Mouse (Mus musculus) left cerebral cortex, postnatal 4 days (tissue): ENCODE measurements around the gene Tcp11l2. TPM values are rescaled to one million over a fixed set of nuclear protein-coding genes. Genes with fewer than 3 reads are reported as not detected.

Source experiments
- DNase-seq: peaks from one replicate; pipeline ENCODE4 v3.0.0-alpha.2; 2022
- intact Hi-C: fragments of 180-260 bp; cut with DNase I; formaldehyde crosslinking; loops from one replicate; pipeline ENCODE4 v1.15.1; 2025
- total RNA-seq, 2 experiments: library from RNA; stranded (reverse); gene quantifications; 2 replicates each; pipeline ENCODE4 v1.2.3; 2021

The Tcp11l2 gene
- total RNA-seq, 2 experiments from 2014 or later = 14.2 to 15.5 TPM

DNA sequence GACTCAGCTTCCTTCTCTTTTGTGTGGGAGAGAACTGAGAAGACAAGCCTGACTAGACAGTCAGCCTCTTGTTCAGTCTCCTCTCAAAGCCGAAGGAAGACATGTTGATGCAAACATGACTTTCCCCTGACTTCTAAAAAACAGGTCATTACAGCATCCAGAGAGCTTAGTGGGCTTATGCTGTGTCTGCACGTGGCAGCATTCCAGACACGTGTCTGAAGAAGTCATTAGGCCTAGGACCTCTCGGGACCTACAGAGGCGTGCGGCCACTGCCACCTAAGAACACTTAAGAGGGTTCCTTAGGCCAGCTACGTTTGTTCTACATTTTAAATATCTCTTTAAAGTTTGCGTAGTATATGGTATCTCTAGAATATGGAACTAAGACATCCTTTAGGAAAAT is 69.5 kb downstream of the Tcp11l2 start:
- no peak for DNase-seq
- intact Hi-C loops = no loop called here

DNA sequence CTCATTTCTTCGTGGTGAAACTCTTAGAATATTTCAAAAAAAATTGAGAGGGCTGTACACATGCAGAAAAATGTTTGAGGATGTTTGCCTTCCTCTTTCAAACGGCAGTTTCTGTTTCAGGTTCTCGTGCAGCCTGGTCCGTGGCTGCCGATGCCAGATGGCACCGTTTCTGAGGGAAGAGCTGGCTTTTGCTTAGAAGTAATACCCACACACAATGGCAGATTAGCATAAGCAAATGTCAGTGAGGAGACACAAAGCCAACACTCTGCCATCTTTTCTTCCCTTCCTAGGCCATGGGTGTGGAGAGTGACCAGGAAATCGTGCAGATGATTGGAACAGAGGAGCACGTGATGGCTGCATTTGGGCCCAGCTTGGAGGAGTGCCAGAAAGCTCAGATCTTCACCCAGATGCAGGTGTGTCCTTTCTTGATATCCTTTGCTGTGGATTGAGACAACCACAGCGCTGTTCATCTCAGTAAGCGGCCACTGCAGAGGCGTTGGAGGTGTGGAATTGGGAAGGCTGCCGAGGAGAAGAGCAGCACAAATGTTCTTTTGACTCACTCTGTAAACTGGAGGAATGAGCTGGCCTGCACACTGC is 70.2 kb downstream of the Tcp11l2 start:
- intact Hi-C loops = no loop called here
- DNase-seq = peak; percentile 35

DNA sequence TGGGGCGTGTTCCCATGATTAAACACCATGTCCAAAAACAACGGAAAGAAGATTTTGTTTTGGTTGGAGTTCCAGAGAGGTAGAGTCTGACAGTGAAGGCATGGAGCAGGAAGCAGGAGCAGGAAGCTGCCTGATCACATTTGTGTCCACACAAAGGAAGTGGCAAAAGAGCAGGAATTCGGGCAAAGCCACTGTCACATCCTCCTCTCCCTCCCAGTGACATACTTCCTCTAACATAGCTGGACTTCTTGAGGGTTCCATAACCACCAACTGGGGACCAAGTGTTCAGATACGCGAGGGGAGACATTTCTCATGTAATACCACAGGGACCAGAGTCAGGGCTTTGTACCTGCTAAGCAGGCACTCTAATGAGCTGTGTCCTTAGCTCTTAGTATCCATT is 70.8 kb downstream of the Tcp11l2 start:
- DNase-seq = no peak
- intact Hi-C loops = no loop called here

DNA sequence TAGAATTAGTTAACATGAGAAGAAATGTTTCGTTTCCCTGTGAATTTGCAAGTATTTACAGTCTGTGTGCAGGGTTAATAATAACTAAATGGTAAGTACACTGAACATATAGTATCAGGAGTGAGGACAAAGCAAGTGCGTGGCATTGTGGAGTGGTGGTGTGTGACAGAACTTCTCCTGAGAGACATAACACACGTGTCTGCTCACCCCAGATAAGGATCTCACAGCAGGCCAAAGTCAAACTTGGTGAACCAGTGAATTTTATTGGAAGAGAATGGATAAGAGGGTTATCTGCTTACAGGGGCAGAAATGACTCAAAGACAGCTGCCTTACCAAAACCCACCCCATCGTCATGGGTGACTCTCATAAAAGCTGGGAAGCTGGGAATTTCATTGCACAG is 72.5 kb downstream of the Tcp11l2 start:
- intact Hi-C loops = no loop called here
- no peak for DNase-seq

DNA sequence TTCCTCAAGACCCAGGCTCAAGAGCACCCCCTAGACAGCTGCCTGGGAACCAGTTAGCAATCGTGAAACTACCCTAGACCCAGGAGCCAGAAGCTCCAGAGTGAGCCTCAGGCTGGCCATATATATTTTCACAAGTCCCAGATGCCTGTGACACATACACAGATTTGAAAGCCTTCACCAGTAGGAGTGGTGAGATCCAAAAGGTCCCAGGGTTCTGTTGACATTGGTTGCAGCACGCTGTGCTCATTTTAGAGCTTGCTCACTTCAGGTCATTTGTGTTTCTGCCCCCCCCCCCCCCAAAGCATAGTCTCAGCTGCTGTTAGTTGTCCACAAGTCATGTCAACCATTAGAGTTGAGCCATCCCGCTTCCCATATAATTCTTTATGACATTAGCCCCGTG is 77.6 kb downstream of the Tcp11l2 start:
- no peak for DNase-seq
- intact Hi-C loops = no loop called here

DNA sequence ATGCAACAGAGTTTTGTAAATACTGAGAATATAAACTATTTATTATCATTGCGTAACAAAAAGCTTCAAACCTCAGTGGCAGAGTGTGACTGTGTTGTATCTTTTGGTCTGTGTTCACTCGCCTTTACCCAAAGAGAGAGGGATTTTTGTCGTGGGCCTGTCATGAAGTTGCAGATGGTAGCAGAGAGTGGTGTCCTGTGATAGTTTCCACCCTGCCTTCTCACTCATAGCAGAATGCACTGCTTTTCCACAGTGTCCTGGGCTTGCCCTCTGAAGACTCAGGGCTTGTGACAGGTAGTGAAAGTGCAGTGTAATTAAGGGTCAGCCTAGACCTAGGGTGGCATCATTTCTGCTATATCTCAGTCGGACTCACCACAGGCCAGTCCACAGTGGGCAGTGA is 78.3 kb downstream of the Tcp11l2 start:
- DNase-seq = no peak
- intact Hi-C loops = no loop called here

DNA sequence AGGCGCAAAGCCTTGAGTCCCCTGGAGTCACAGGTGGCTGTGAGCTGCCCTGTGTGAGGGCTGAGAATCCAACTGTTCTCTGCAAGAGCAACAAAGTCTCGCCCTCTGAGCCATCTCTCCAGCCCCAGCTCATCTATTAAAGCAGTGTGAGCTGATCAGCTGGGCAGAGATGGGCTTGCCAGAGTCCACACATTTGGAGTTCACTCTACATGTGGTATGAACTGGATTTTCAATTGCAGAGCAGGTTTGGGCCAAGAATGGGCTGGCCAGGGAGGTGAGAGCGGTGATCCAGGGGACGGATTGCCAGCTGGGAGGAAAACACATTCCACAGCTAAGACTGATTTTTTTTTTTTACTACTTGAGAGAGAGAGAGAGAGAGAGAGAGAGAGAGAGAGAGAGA is 80.2 kb downstream of the Tcp11l2 start:
- DNase-seq = peak; percentile 8
- intact Hi-C loops = no loop called here

DNA sequence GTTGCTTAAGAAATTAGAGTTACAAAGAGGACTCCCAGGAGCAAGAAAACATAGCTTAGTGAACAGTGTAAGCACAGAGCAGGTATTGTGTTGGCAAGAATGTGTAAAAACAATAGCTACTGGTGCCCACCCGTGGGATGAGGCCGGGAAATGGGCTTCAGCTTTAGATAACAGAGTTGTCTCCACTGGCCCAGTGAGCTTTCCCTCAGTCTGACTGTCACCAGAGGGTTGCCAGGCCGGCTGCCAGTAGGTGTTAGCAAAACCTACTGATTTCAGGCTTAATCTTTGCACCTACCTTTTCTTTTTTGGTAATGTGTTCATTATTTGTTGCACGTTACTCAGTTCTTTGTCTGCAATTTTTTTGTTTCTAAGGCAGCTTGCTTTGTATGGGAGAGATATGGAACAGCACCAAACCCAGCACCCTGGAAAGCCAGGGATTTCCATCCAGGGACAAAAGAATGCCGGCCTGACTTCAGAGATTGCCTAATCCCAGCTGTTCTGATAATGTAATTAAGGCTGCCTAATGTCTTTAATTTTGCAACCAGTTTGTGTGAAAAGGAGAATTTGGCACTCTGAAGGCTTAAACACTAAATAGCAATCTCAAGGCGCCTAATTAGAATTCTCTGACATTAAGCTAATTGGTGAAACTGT is 81.1 kb downstream of the Tcp11l2 start:
- no peak for DNase-seq
- intact Hi-C loops = no loop called here

DNA sequence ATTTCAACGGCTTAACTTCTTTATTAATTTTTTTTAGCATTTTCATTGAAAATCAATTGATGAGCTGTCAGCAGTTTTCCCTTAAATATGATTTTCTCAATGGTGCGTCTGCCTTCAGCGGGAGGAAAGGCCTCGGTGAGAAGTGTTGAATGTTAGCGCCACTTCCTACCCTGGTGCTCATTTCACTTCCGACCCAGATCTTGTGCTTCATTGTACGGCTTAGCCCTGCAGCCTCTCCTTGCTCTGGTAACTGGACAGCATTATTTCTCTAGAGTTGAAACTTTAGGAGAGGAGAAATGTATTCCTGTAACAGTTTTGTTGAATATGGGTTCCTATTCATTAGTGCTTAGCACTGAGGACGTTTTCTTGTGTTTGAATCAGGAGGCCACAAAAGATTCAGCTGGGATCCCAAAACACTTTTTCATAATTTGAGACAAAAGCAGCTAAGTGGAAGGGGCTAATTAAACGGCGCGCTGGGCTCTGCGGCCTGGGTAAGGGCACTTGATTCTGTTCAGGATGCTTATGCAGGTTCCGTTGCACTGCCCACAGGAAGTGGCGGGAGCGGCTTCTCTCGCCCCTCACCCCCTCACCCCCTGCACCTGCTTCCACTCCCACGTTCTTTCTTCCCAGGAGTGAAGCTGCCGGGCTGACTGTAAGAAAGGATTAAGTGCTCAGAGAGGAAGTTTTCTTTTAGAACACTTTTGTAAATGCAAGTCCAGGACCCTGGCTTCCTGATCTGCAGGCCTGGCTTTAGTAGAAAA is 81.8 kb downstream of the Tcp11l2 start:
- intact Hi-C loops = no loop called here
- no peak for DNase-seq

DNA sequence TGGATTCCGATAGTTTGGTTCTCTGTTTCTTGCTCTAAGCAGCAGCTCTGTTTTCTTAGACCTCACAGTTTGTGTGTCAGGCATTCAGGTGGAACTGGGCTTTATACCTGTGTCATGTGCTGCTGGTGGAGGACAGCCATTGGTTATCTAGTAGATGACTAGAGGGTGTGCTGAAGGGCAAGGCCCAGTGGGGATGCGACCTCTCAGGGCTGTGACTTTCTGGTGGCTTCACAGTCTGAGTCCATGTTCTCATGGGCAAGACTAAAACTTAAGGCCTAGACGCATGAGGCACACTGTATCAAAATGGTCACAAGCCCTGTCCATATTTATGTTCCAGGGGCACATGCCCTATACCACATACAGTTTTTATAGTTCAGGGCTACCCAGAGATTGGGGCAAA is 82.9 kb downstream of the Tcp11l2 start:
- intact Hi-C loops = no loop called here
- DNase-seq = no peak

DNA sequence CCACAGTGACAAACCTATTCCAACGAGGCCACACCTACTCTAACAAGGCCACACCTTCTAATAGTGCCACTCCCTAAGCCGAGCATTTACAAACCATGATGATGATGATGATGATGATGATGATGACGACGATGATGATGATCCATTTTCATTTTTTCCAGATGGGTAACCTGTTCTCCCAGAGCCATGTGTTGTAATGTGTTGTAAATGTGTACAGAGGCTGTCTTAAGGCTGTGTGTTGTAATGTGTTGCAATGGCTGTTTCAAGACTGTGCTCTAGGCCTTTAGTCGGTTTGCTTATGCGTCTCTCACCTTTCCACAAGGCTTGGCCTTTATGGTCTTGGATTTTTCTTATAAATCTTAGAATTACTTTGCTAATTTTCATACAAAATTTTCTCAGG is 85.7 kb downstream of the Tcp11l2 start:
- intact Hi-C loops = no loop called here
- no peak for DNase-seq

Other genes with a start within 250 kb of the Tcp11l2 start
- 10 to 100 TPM; 51.7 to 53.0 TPM for gene Nuak1, start 136.0 kb upstream of the Tcp11l2 start, total RNA-seq
- gene Ckap4, start 42.6 kb upstream of the Tcp11l2 start, total RNA-seq = 10 to 100 TPM; 52.3 to 53.4 TPM
- 10 to 100 TPM; 17.6 to 18.0 TPM for gene Polr3b, start 45.7 kb downstream of the Tcp11l2 start, total RNA-seq
- gene Rfx4, start 179.4 kb downstream of the Tcp11l2 start, total RNA-seq = 10 to 100 TPM in 1 of 2 experiments, 1 to 10 TPM in 1; 9.4 to 10.1 TPM